Mouse (Mus musculus) thymus, adult 2 months (tissue): ENCODE measurements around the gene Slc43a1. TPM values are rescaled to one million over a fixed set of nuclear protein-coding genes. Genes with fewer than 3 reads are reported as not detected.

ENCODE experiments used
- DNase-seq: peaks from one replicate; pipeline ENCODE4 v3.0.0; 2021
- H3K27ac ChIP-seq: fragments of 200-500 bp; 2 replicates; pipeline ENCODE4 v1.5.1; 2012; ENCODE audit warnings: low read length, control low read depth; ENCODE audit not compliant: control insufficient read depth, insufficient read depth
- H3K27me3 ChIP-seq: fragments of 200-500 bp; 2 replicates; pipeline ENCODE4 v1.6.1; 2012; ENCODE audit warnings: mild to moderate bottlenecking, low read length, moderate library complexity, mixed read lengths; ENCODE audit not compliant: control insufficient read depth, insufficient read depth
- H3K36me3 ChIP-seq: fragments of 200-500 bp; 2 replicates; pipeline ENCODE4 v1.6.1; 2012; ENCODE audit warnings: mild to moderate bottlenecking, low read length, moderate library complexity; ENCODE audit not compliant: control insufficient read depth, insufficient read depth
- H3K4me1 ChIP-seq: fragments of 200-500 bp; replicated peaks from 2 replicates; pipeline ENCODE4 v1.6.1; 2012; ENCODE audit warnings: low read length; ENCODE audit not compliant: control insufficient read depth, insufficient read depth
- H3K4me3 ChIP-seq: fragments of 200-500 bp; 2 replicates; pipeline ENCODE4 v1.5.1; 2012; ENCODE audit warnings: mild to moderate bottlenecking, low read length, control low read depth, moderate library complexity; ENCODE audit not compliant: control insufficient read depth, insufficient read depth
- CTCF ChIP-seq: fragments of 200-500 bp; IDR thresholded peaks from 2 replicates; pipeline ENCODE4 v1.5.1; 2012; ENCODE audit warnings: mild to moderate bottlenecking, control low read depth, low read length, moderate library complexity, borderline replicate concordance; ENCODE audit not compliant: control insufficient read depth, poor library complexity, insufficient read depth; ENCODE audit errors: extremely low read depth
- POLR2A ChIP-seq: fragments of 200-500 bp; IDR thresholded peaks from 2 replicates; pipeline ENCODE4 v1.6.1; 2012; ENCODE audit warnings: mild to moderate bottlenecking, low read length, control low read depth, moderate library complexity; ENCODE audit not compliant: control insufficient read depth, poor library complexity, insufficient read depth; ENCODE audit errors: extremely low read depth
- WGBS: fragments of 180-500 bp; shearing (Covaris S2); methylation state at CpG from one replicate; pipeline ENCODE4 v1.1.7; 2018; 5-methylcytosine and 5-hydroxymethylcytosine counted together
- polyA plus RNA-seq: library from polyadenylated mRNA; depleted of rRNA; stranded (reverse); fragments of >200 nt; gene quantifications from 2 replicates; pipeline ENCODE4 v1.2.3, GENCODE M21; 2012; rRNA removed

The Slc43a1 gene
- 106 and 123 TPM in 2 replicates for polyA plus RNA-seq

GRCm38 (mm10) chr2:84838593-84838949 is at the start of gene Slc43a1:
Slc43a1 (plus strand) TSS chr2:84838850.
- 26% methylated on average over 10 of the region's 10 CpGs for WGBS
- H3K27ac ChIP-seq: peak within 1 kb of the TSS; percentile 93

GRCm38 (mm10) chr2:84790418-84790817 is 48.2 kb upstream of the Slc43a1 start:
- TF ChIP-seq POLR2A (no peak), CTCF (no peak)
- Histone ChIP-seq H3K27ac (no peak overlapping the region), H3K27me3 (no peaks in the 10 kb centered on the region), H3K4me3 (no peak overlapping the region), H3K4me1 (no peaks in the 10 kb centered on the region), H3K36me3 (no peaks in the 10 kb centered on the region)
- 87% methylated on average over 9 of the region's 9 CpGs for WGBS
- no peak for DNase-seq

More at GRCm38 (mm10) chr2:84838593-84838949, at the start of gene Slc43a1:
- Histone ChIP-seq H3K27me3 (no peaks in the 10 kb centered on the region), H3K4me1 (peaks cover 40% of the 10 kb centered on the region), H3K36me3 (no peaks in the 10 kb centered on the region), H3K4me3 (peak within 1 kb of the TSS; percentile 96)
- no peak for DNase-seq
- TF ChIP-seq POLR2A (no peak), CTCF (no peak)

- TF ChIP-seq POLR2A (no peak), CTCF (no peak)
- DNase-seq: no peak
- Histone ChIP-seq H3K27ac (no peak overlapping the region), H3K27me3 (no peaks in the 10 kb centered on the region), H3K4me1 (no peaks in the 10 kb centered on the region), H3K4me3 (no peak overlapping the region), H3K36me3 (no peaks in the 10 kb centered on the region)
- WGBS: 94% methylated on average over 3 of the region's 3 CpGs
Observed at GRCm38 (mm10) chr2:84792516-84792915, 46.1 kb upstream of the Slc43a1 start.

- TF ChIP-seq CTCF (no peak), POLR2A (no peak)
- WGBS: 96% methylated on average over 3 of the region's 3 CpGs
Observed at GRCm38 (mm10) chr2:84793154-84793553, 45.5 kb upstream of the Slc43a1 start.

GRCm38 (mm10) chr2:84793871-84794270 is 44.8 kb upstream of the Slc43a1 start:
- DNase-seq: no peak
- peaks cover 8% of the 10 kb centered on the region for H3K4me1 ChIP-seq
- H3K27ac ChIP-seq: no peak overlapping the region
- TF ChIP-seq POLR2A (no peak), CTCF (no peak)
- H3K36me3 ChIP-seq: no peaks in the 10 kb centered on the region
- H3K4me3 ChIP-seq: no peak overlapping the region
- no peaks in the 10 kb centered on the region for H3K27me3 ChIP-seq
- 53% methylated on average over 3 of the region's 3 CpGs for WGBS

More at GRCm38 (mm10) chr2:84793154-84793553, 45.5 kb upstream of the Slc43a1 start:
- H3K4me3 ChIP-seq: no peak overlapping the region
- H3K27ac ChIP-seq: no peak overlapping the region
- no peak for DNase-seq
- peaks cover 1% of the 10 kb centered on the region for H3K4me1 ChIP-seq
- no peaks in the 10 kb centered on the region for H3K27me3 ChIP-seq
- no peaks in the 10 kb centered on the region for H3K36me3 ChIP-seq

- Histone ChIP-seq H3K4me1 (peaks cover 10% of the 10 kb centered on the region), H3K36me3 (no peaks in the 10 kb centered on the region), H3K27ac (no peak overlapping the region), H3K4me3 (peak overlapping the region; percentile 53; the same call in 1 of the 2 replicates), H3K27me3 (no peaks in the 10 kb centered on the region)
- DNase-seq: peak; percentile 38
- 12% methylated on average over 13 of the region's 13 CpGs for WGBS
- TF ChIP-seq CTCF (peak; percentile 20; the same call in 1 of the 2 replicates), POLR2A (no peak)
Observed at GRCm38 (mm10) chr2:84797833-84798492, 40.7 kb upstream of the Slc43a1 start.

- Histone ChIP-seq H3K36me3 (no peaks in the 10 kb centered on the region), H3K4me3 (peak within 1 kb of the TSS; percentile 53), H3K27me3 (no peaks in the 10 kb centered on the region), H3K4me1 (peaks cover 10% of the 10 kb centered on the region), H3K27ac (no peak within 1 kb of the TSS)
- 2% methylated on average over 21 of the region's 21 CpGs for WGBS
- DNase-seq: peak; percentile 36
- TF ChIP-seq POLR2A (no peak), CTCF (no peak; the same call in 1 of the 2 replicates)
Observed at GRCm38 (mm10) chr2:84798493-84798921, 40.1 kb upstream of the Slc43a1 start, which contains the start of gene Ube2l6. Ube2l6 (plus strand) TSS chr2:84798828.
